Mouse (Mus musculus): ENCODE data around the gene Lmo7. TPM values are rescaled to one million over a fixed set of nuclear protein-coding genes. Genes with fewer than 3 reads are reported as not detected.

Lmo7 gene
- polyA plus RNA-seq, 1 experiment: 164 TPM

DNA sequence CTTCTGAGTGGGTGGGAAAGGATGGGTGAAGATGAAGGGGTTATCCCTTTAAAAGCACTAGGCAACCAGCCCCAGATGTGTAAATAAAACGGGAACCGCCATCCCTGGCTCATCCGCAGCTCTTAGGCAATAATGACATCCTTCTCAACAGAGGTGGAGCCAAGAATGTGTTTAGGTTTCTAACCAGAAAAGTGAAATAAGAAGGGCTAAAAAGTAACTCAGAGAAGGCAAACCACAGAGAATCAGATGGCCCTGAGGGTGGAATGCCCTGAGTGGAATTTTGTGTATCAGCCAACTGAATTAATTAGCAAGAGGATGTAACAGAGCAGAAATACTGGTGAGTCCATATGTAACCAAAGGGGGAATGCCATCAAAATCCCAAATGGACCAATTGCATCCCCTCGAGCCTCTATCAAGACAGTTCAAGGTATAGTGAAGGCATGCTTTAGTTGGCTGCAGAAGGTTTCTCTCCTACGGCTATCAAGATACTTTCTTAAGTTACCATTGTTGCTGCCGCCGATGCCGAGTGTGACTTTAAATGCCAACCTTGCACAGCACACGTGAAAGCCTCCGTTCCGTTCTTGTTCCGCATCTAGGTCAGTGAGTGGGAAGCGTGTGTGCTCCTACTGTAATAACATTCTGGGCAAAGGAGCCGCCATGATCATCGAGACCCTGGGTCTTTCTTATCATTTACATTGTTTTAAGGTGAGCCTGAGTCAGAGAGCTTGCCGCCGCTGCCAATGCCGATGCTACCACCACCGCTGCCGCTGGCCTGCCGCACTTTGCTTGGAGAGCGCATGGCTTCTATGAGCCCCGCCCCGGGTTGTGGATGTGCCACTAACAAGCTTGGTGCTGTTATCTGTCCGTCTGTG, 201.1 kb downstream of the Lmo7 start:
- TF ChIP-seq POLR2A (IDR thresholded peaks at IDR 0.05; ENCODE audit: low read depth, low read length): no peak
- TF ChIP-seq CTCF (IDR thresholded peaks at IDR 0.05; ENCODE audit: extremely low read depth, insufficient read length, insufficient replicate concordance, low read depth, low read length): no peak
- no peak overlapping the region for H3K27ac ChIP-seq (ENCODE audit: insufficient read depth, low read depth, low read length)
- peaks cover 44% of the 10 kb centered on the region for H3K36me3 ChIP-seq (ENCODE audit: control insufficient read depth, insufficient read depth, low read length)
- 95% methylated on average over 25 of the region's 25 CpGs for WGBS
- H3K27me3 ChIP-seq (ENCODE audit: control insufficient read depth, insufficient read depth, low read length): no peaks in the 10 kb centered on the region
- H3K4me1 ChIP-seq (ENCODE audit: control insufficient read depth, insufficient read depth, insufficient read length, low read length): no peaks in the 10 kb centered on the region; the same call in 1 of the 2 replicates
- no peak overlapping the region for H3K4me3 ChIP-seq (ENCODE audit: low read depth, low read length)

DNA sequence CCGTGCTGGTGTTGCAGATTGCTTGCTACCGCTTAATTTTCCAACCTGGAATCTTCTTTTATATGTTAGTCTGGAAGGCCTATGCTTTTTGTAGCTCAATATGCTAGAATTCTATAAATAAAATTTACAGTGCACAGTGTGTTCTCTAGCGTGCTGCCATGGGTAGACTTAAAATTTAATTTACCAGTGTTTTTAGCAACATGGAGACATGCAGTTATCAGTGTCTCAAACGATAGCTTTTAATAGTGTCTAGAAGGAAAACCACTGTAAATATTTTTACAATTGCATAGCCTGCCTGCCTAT, 201.6 kb downstream of the Lmo7 start:
- 88% methylated on average over 4 of the region's 4 CpGs for WGBS
- Histone ChIP-seq H3K27ac (ENCODE audit: insufficient read depth, low read depth, low read length) (no peak overlapping the region), H3K36me3 (ENCODE audit: control insufficient read depth, insufficient read depth, low read length) (peaks cover 38% of the 10 kb centered on the region), H3K27me3 (ENCODE audit: control insufficient read depth, insufficient read depth, low read length) (no peaks in the 10 kb centered on the region), H3K4me1 (ENCODE audit: control insufficient read depth, insufficient read depth, insufficient read length, low read length) (no peaks in the 10 kb centered on the region; the same call in 1 of the 2 replicates), H3K4me3 (ENCODE audit: low read depth, low read length) (no peak overlapping the region)
- no peak for TF ChIP-seq POLR2A (IDR thresholded peaks at IDR 0.05; ENCODE audit: low read depth, low read length)

DNA sequence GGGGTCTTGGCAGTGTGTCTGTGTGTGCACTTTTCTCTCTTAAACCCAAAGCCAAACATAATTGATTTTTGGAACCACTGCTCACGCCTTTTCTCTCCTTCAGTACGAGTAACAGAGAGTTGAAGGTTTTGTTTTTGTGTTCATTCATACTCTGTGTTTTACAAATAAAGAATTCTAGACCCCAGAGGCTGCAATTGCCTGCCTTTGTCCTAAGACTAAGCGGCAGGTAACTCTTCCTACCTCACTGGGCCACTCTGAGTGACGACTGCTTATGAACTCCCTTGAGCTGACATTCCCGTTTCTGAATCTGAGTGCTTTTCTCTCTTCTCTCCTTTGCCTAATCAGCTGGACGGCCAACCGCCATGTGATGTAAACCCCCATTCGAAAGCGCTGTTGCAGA, 203.8 kb downstream of the Lmo7 start:
- no peak overlapping the region for H3K4me3 ChIP-seq (ENCODE audit: low read depth, low read length)
- H3K36me3 ChIP-seq (ENCODE audit: control insufficient read depth, insufficient read depth, low read length): peaks cover 32% of the 10 kb centered on the region
- no peaks in the 10 kb centered on the region for H3K27me3 ChIP-seq (ENCODE audit: control insufficient read depth, insufficient read depth, low read length)
- H3K27ac ChIP-seq (ENCODE audit: insufficient read depth, low read depth, low read length): no peak overlapping the region
- no peaks in the 10 kb centered on the region; the same call in 1 of the 2 replicates for H3K4me1 ChIP-seq (ENCODE audit: control insufficient read depth, insufficient read depth, insufficient read length, low read length)
- no peak for TF ChIP-seq POLR2A (IDR thresholded peaks at IDR 0.05; ENCODE audit: low read depth, low read length)
- no peak for TF ChIP-seq CTCF (IDR thresholded peaks at IDR 0.05; ENCODE audit: extremely low read depth, insufficient read length, insufficient replicate concordance, low read depth, low read length)
- 85% methylated on average over 9 of the region's 9 CpGs for WGBS

DNA sequence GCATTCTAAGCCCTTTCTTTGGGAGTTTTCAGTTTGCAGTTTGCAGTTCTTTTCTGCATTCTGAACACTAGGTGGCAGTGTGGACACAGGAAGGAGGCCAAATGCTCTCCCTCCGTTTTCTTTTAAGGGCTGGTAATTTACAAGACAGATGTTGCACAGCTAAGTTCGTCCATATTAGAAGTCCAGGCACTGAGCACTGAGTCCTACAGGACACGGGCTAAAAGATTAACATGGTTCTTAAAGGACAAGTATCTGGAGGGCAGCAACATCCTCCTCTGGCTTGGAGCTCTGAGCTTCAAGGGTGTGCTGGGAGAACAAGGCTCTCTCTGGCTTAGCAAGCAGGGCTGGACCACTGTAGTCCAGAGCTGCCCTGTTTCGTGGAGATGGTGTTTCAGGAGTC, 213.2 kb downstream of the Lmo7 start:
- H3K27me3 ChIP-seq (ENCODE audit: control insufficient read depth, insufficient read depth, low read length): no peaks in the 10 kb centered on the region
- WGBS: 6% methylated on average over 4 of the region's 4 CpGs
- H3K4me3 ChIP-seq (ENCODE audit: low read depth, low read length): no peak overlapping the region
- no peaks in the 10 kb centered on the region for H3K4me1 ChIP-seq (ENCODE audit: control insufficient read depth, insufficient read depth, insufficient read length, low read length)
- no peaks in the 10 kb centered on the region for H3K36me3 ChIP-seq (ENCODE audit: control insufficient read depth, insufficient read depth, low read length)
- no peak overlapping the region for H3K27ac ChIP-seq (ENCODE audit: insufficient read depth, low read depth, low read length)
- no peak for TF ChIP-seq POLR2A (IDR thresholded peaks at IDR 0.05; ENCODE audit: low read depth, low read length)
- peak; percentile 32; the same call in 1 of the 2 replicates for TF ChIP-seq CTCF (IDR thresholded peaks at IDR 0.05; ENCODE audit: extremely low read depth, insufficient read length, insufficient replicate concordance, low read depth, low read length)

DNA sequence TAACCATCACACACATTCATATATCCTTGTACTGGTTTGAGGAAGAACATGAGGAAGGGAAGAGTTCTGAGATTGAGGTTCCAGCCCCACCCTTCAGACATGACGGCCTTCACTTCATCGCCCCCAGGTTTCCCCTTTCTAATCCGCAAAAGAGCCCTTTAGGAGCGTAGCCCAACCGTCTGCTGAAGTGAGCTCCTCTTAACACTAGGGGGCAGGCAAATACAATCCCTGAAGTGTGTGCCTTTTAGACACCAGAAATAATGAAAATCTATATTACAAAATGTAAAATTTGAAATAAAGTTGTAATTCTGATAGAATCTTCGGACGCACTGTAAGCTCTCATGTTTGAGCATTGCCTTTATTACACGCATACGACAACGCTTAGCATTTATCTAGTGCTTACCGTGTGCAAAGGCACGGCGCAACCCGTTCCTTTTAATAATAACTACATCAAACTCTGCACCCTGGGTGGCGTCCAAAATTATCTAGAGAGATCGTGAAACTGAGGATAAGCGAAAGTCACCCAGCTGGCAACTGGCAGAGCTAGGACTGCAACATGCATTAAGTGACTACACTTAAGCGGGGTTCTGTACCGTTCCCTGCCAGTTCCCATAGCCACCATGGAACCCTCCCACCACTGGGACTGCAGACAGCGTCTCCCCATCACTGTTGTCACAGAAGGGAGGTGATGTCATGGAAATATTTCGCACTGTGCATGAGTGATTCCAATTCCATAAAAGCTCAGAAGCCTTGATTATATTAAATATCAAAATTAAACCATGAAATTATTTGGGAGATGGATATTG, 217.2 kb downstream of the Lmo7 start:
- WGBS: 48% methylated on average over 21 of the region's 21 CpGs
- no peak for TF ChIP-seq POLR2A (IDR thresholded peaks at IDR 0.05; ENCODE audit: low read depth, low read length)
- TF ChIP-seq CTCF (IDR thresholded peaks at IDR 0.05; ENCODE audit: extremely low read depth, insufficient read length, insufficient replicate concordance, low read depth, low read length): peak; percentile 36; the same call in 1 of the 2 replicates
- Histone ChIP-seq H3K27ac (ENCODE audit: insufficient read depth, low read depth, low read length) (no peak overlapping the region), H3K27me3 (ENCODE audit: control insufficient read depth, insufficient read depth, low read length) (no peaks in the 10 kb centered on the region), H3K4me3 (ENCODE audit: low read depth, low read length) (no peak overlapping the region), H3K4me1 (ENCODE audit: control insufficient read depth, insufficient read depth, insufficient read length, low read length) (peaks cover 4% of the 10 kb centered on the region; the same call in 1 of the 2 replicates), H3K36me3 (ENCODE audit: control insufficient read depth, insufficient read depth, low read length) (no peaks in the 10 kb centered on the region)

DNA sequence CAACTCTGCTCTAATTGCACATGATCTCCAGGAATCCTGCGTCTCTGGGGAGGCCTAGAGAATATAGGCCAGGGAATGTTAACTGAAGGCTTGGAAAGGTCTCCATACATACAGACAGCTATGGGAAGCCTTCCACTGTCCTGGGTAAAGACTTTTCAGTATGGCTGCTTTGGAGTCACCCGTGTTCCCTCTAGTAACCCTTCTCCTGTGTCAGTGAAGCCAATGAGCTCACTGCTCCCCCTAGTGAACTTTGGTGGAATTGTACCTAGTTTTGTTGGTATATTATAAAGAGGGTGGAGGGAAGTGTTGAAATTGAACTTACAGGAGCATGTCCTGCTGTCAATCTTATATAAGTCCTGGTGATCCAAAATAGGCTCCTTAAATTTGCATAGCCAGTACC, 219.4 kb downstream of the Lmo7 start:
- Histone ChIP-seq H3K4me3 (ENCODE audit: low read depth, low read length) (no peak overlapping the region), H3K27ac (ENCODE audit: insufficient read depth, low read depth, low read length) (no peak overlapping the region), H3K36me3 (ENCODE audit: control insufficient read depth, insufficient read depth, low read length) (no peaks in the 10 kb centered on the region), H3K27me3 (ENCODE audit: control insufficient read depth, insufficient read depth, low read length) (no peaks in the 10 kb centered on the region), H3K4me1 (ENCODE audit: control insufficient read depth, insufficient read depth, insufficient read length, low read length) (peaks cover 4% of the 10 kb centered on the region; the same call in 1 of the 2 replicates)
- 41% methylated on average over 2 of the region's 2 CpGs for WGBS
- TF ChIP-seq CTCF (IDR thresholded peaks at IDR 0.05; ENCODE audit: extremely low read depth, insufficient read length, insufficient replicate concordance, low read depth, low read length) (no peak), POLR2A (IDR thresholded peaks at IDR 0.05; ENCODE audit: low read depth, low read length) (no peak)

DNA sequence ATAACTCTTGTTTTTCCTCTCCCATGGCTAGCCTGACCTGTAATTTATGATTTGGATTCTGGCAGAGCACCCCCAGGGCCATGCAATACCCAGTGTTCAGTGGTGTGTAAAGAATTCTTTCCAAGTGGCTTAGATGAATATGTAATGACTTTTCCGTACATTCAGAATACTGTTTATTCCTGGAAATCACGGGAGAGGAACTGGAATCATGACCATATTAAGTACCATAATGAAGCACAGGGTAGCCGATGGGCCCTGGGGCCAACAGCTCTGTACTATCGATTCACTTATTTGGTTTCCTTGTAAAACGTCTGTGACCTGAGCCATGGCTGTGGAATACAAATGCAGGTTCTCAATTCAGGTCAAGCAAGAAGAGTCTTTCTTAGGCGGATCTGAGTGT, 221.3 kb downstream of the Lmo7 start:
- WGBS: 84% methylated on average over 6 of the region's 6 CpGs
- Histone ChIP-seq H3K4me1 (ENCODE audit: control insufficient read depth, insufficient read depth, insufficient read length, low read length) (peaks cover 4% of the 10 kb centered on the region; the same call in 1 of the 2 replicates), H3K4me3 (ENCODE audit: low read depth, low read length) (no peak overlapping the region), H3K36me3 (ENCODE audit: control insufficient read depth, insufficient read depth, low read length) (no peaks in the 10 kb centered on the region), H3K27me3 (ENCODE audit: control insufficient read depth, insufficient read depth, low read length) (no peaks in the 10 kb centered on the region), H3K27ac (ENCODE audit: insufficient read depth, low read depth, low read length) (no peak overlapping the region)
- TF ChIP-seq POLR2A (IDR thresholded peaks at IDR 0.05; ENCODE audit: low read depth, low read length): no peak
